Mouse (Mus musculus): ENCODE measurements around the gene Gm28553.
"Not testable (repeated sequence)": the region's sequence is repeated elsewhere in the genome, so short reads cannot be mapped to it uniquely, and the experiment has no call there.

The Gm28553 gene

DNA sequence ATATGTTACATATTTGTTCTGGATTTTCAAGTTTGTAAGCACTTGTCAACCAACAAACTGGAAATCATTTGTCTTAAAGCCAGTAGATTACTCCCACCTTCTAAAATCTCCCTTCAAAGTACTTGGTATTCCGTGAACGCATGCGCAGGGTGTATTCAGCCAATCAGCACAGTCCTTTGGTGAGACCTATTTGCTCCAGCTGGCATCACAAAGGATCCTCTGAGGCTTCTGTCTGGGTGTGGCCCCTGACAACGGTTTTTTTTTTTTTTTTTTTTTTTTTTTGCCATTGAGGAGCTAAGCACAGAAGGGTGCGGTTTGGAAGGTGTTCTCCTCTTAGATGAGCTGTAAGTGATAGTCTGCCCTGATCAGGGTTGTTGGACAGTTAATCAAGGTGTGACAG, at the start of gene Gm28553:
Gene Gm28553, plus strand, starts transcription at position 301 of the 400 bp plus-strand sequence.
- DNase-seq (ENCODE audit: inconsistent age in 2 of 2, low spot score in 1 of 2): not testable (repeated sequence)

Data from adrenal gland, adult (tissue).